Mouse (Mus musculus) cortical plate, adult 2 months (tissue): ENCODE measurements around the gene Cacna1c.

Source experiments
- CTCF ChIP-seq: fragments of 200-500 bp; IDR thresholded peaks from 2 replicates; pipeline ENCODE4 v1.5.1; 2011; ENCODE audit warnings: mild to moderate bottlenecking, control low read depth, low read length; ENCODE audit not compliant: insufficient read depth; ENCODE audit errors: extremely low read depth
- POLR2A ChIP-seq: fragments of 200-500 bp; IDR thresholded peaks from 2 replicates; pipeline ENCODE4 v1.6.1; 2011; ENCODE audit warnings: mild to moderate bottlenecking, low read length, control low read depth; ENCODE audit not compliant: insufficient read depth; ENCODE audit errors: extremely low read depth

DNA sequence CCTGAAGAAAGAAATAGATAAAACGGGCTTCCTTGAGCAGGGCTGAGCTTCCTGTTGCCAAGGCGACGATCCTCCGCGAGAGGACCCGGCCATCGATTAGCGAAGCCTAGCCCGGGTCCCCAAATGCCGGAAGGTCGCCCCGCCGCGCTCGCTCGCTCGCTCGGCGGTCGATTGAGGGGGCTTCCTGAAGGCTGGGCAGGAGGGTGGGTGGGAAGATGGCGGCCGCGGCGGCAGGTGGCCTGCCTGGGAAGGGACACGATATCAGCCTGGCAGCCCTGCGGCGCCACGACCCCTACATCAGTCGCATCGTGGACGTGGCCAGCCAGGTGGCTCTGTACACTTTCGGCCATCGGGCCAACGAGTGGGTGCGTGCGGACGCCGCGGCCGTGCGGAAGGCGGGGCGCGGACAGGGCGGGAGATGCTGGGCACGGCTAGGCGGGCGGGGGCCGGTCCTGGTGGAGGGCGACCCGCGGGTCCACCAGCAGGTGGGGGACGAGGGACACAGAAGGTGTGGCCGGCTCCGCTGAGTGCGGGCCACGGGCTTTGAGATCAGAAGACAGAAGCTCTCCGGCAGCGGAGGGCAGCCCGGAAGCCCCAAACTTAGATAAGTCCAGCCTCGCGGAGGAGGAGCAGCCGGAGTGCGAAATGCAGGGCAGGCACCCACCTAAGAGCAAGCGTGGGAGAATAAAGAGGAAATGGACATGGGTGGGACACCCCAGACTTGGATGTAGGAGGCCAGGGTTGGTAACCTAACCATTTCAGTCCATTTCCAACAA, 21.0 kb downstream of the Cacna1c start, which contains the start of gene Dcp1b:
- TF ChIP-seq CTCF: no peak
- TF ChIP-seq POLR2A: peak; percentile 21; the same call in 1 of the 2 replicates
